Mouse (Mus musculus) E14TG2a.4 (cell line): ENCODE data around the gene Bbx.

Experiments used
- CTCF ChIP-seq: conservative IDR thresholded peaks from 2 replicates; pipeline ENCODE4 v1.5.1; 2014; ENCODE audit warnings: low read length
- NANOG ChIP-seq: IDR thresholded peaks from 2 replicates; pipeline ENCODE4 v1.6.1; 2014; ENCODE audit warnings: borderline replicate concordance, low read length, mixed read lengths
- POU5F1 ChIP-seq: IDR thresholded peaks from 2 replicates; pipeline ENCODE4 v1.6.1; 2014; ENCODE audit warnings: low read length, borderline replicate concordance

DNA sequence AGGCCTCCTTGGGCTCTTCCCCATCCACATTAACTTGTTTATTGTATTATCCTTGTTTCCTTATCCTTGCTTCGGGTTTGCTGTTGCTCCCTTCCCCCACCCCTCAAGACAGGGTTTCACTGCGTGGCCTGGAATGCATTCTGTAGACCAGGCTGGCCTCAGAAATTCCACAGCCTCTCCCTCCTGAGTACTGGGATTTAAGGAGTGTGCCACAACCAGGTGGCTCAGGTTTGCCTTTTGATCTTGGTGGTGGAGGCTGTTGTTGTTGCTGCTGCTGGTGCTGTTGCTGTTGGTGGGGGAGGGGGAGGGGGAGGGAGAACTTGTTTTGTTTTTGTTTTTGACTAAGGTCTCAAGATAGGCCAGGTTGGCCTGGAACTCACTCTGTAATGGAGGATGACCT is 5.1 kb upstream of the Bbx start:
- TF ChIP-seq NANOG (no peak), CTCF (no peak), POU5F1 (no peak)
